Comparison of ENCODE assay signal across 16 mouse cellular contexts in the genomic region with DNA sequence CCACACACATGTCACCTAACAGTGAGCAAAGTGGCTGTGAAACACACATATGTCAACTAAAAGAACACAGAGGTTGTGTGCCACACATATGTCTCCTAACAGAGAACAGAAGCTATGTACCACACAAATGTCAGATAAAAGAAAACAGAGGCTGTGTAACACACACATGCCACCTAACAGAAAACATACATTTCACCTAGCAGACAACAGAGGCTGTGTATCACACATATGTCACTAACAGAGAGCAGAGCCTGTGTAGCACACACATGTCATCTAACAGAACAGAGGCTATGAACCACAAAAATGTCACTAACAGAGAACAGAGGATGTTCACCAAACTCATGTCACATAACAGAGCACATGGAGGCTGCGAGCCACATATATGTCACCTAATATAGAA.
"Had no signal": no experiment of that assay in that cellular context is flagged by ENCODE, and none has a peak within 500 bp of the region (broad histone marks: within the 10 kb centered on the region; RNA-seq: fewer than 3 reads in every experiment).

No protein-coding gene starts in this region.

- H3K9me3 ChIP-seq: neural tube, embryonic 13.5 days; neural tube, embryonic 15.5 days; stomach, embryonic 15.5 days had no signal

- H3K4me3 ChIP-seq: neural tube, embryonic 13.5 days; neural tube, embryonic 15.5 days; stomach, embryonic 15.5 days had no signal

- H3K27ac ChIP-seq: neural tube, embryonic 13.5 days; neural tube, embryonic 15.5 days; stomach, embryonic 15.5 days; stomach, postnatal 0 days had no signal

- H3K9ac ChIP-seq: neural tube, embryonic 13.5 days; neural tube, embryonic 15.5 days; stomach, embryonic 15.5 days had no signal

- H3K4me2 ChIP-seq: neural tube, embryonic 13.5 days; neural tube, embryonic 15.5 days; stomach, embryonic 15.5 days had no signal

- H3K27me3 ChIP-seq: neural tube, embryonic 13.5 days; neural tube, embryonic 15.5 days; stomach, embryonic 15.5 days had no signal

- H3K36me3 ChIP-seq: neural tube, embryonic 13.5 days; neural tube, embryonic 15.5 days; stomach, embryonic 15.5 days had no signal

- DNase-seq: retina, postnatal 1 day; right cerebral cortex, adult 18-20 months; right cerebral cortex, postnatal 14 days; right cerebral cortex, postnatal 25 days; right cerebral cortex, postnatal 4 days; spleen, adult 18-20 months; thymus, adult 18-20 months; thymus, adult 2 months; thymus, postnatal 14 days; thymus, postnatal 25 days; thymus, postnatal 36 days; thymus, postnatal 4 days had no signal

- H3K4me1 ChIP-seq: neural tube, embryonic 13.5 days; neural tube, embryonic 15.5 days; stomach, embryonic 15.5 days had no signal
